Mouse (Mus musculus): ENCODE data around the gene Mast4.

DNA sequence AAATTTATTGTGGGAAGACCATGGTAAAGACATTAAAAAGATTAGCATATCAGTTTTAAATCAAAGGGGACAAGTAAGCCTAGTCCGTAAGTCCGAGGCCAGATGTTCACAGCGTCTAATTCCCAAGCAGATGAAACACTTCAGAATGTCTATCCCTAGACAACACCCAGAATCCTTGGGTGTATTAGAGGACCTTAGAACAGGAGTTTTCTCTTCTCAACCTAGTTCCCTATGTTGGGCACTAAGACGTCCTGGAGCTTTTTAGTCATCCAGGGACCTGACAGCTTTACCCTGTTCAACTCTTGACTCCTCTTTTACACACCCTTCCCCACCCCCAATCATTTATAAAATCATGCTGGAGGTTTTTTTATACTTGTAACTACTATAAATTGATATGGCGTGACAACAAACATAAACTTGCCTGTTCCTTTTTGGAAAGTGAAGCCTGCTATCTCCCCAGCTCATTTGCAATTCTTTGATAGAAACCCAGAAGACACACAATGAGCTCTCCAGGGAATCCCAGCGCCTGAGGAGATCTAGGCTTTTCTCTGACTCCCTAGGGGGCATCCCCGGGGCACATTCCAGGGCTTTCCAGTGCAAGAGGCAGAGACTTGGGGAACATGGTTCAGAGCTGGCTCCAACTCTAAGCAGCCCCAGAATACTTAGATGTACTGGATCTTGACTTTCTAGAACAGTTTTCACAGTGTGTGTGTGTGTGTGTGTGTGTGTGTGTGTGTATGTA is 494.4 kb downstream of the Mast4 start:
- TF ChIP-seq CTCF (IDR thresholded peaks at IDR 0.05; ENCODE audit: borderline replicate concordance, insufficient read depth, low read length), result no peak
- no peak for TF ChIP-seq POLR2A (IDR thresholded peaks at IDR 0.05; ENCODE audit: low read depth, low read length)
